Mouse (Mus musculus): Measurements from ENCODE around the gene Olfr355.

Olfr355 gene

GRCm38 (mm10) chr2:36928797-36929196 is at the start of gene Olfr355:
Olfr355 (minus strand) TSS chr2:36928897.
- no peak for DNase-seq (ENCODE audit: low spot score in 2 of 2)

GRCm38 (mm10) chr2:36936821-36937220 is 8.1 kb upstream of the Olfr355 start, which contains the start of gene Olfr356:
Olfr356 (plus strand) TSS chr2:36937121.
- DNase-seq (ENCODE audit: low spot score in 2 of 2): no peak

- no peak for DNase-seq (ENCODE audit: low spot score in 2 of 2)
Observed at GRCm38 (mm10) chr2:36905380-36905779, 23.3 kb downstream of the Olfr355 start, which contains the start of gene Olfr354. Olfr354 (plus strand) TSS chr2:36905680.

GRCm38 (mm10) chr2:36897114-36897513 is 31.6 kb downstream of the Olfr355 start:
- DNase-seq (ENCODE audit: low spot score in 2 of 2): no peak

GRCm38 (mm10) chr2:36892836-36893235 is 35.9 kb downstream of the Olfr355 start, which contains the start of gene Olfr353:
Olfr353 (minus strand) TSS chr2:36892936.
- DNase-seq (ENCODE audit: low spot score in 2 of 2): no peak
